Mouse (Mus musculus) embryonic facial prominence, embryonic 10.5 days (tissue): ENCODE data around the gene Parp3. TPM values are rescaled to one million over a fixed set of nuclear protein-coding genes. Genes with fewer than 3 reads are reported as not detected.
A peak's percentile ranks its signal among the peaks of the same experiment; 100 is the strongest.
"Not testable (repeated sequence)": the region's sequence is repeated elsewhere in the genome, so short reads cannot be mapped to it uniquely, and the experiment has no call there.

ENCODE experiments used
- DNase-seq: peaks from one replicate; pipeline ENCODE4 v3.0.0-alpha.2; 2017; ENCODE audit warnings: low spot score
- H3K27ac ChIP-seq: fragments of 300-500 bp; sonication (generic); replicated peaks from 2 replicates; pipeline ENCODE4 v1.5.1; 2016; ENCODE audit warnings: mild to moderate bottlenecking
- H3K27me3 ChIP-seq: fragments of 300-500 bp; sonication (generic); replicated peaks from 2 replicates; pipeline ENCODE4 v1.6.1; 2016; ENCODE audit warnings: low read depth, mild to moderate bottlenecking; ENCODE audit not compliant: poor library complexity, severe bottlenecking
- H3K36me3 ChIP-seq: fragments of 300-500 bp; sonication (generic); replicated peaks from 2 replicates; pipeline ENCODE4 v1.6.1; 2016; ENCODE audit warnings: mild to moderate bottlenecking, moderate library complexity
- H3K4me1 ChIP-seq: fragments of 300-500 bp; sonication (generic); 2 replicates; pipeline ENCODE4 v1.6.1; 2016
- H3K4me3 ChIP-seq: fragments of 300-500 bp; sonication (generic); 2 replicates; pipeline ENCODE4 v1.5.1; 2016; ENCODE audit warnings: mild to moderate bottlenecking, moderate library complexity
- H3K9me3 ChIP-seq: fragments of 300-500 bp; sonication (generic); 2 replicates; pipeline ENCODE4 v1.6.1; 2016; ENCODE audit warnings: mild to moderate bottlenecking
- WGBS: fragments of 180-500 bp; shearing (Covaris S2); methylation state at CpG from one replicate; pipeline ENCODE4 v1.1.7; 2016; 5-methylcytosine and 5-hydroxymethylcytosine counted together
- polyA plus RNA-seq: library from polyadenylated mRNA; unstranded; fragments of >200 nt; fragmentation: Nextera tagmentation; extraction: Ambion mirVana; gene quantifications from 2 replicates; pipeline ENCODE4 v1.2.1, GENCODE M21; 2016

The Parp3 gene
- polyA plus RNA-seq: 1.6 and 3.2 TPM in 2 replicates

GRCm38 (mm10) chr9:106476924-106477484, at the start of gene Parp3:
Parp3 (minus strand) TSS chr9:106476949.
- peak within 1 kb of the TSS; percentile 68 for H3K27ac ChIP-seq
- H3K4me1 ChIP-seq: peaks cover 58% of the 10 kb centered on the region
- peak; percentile 99 for DNase-seq
- no peaks in the 10 kb centered on the region; the same call in 1 of the 2 replicates for H3K27me3 ChIP-seq
- peaks cover 29% of the 10 kb centered on the region for H3K36me3 ChIP-seq
- peak within 1 kb of the TSS; percentile 81 for H3K4me3 ChIP-seq
- under 1% methylated on average over 41 of the region's 41 CpGs for WGBS
- H3K9me3 ChIP-seq: no peaks in the 10 kb centered on the region

GRCm38 (mm10) chr9:106519909-106520308, 43.2 kb upstream of the Parp3 start:
- Histone ChIP-seq H3K36me3 (no peaks in the 10 kb centered on the region), H3K27ac (no peak overlapping the region), H3K4me3 (no peak overlapping the region), H3K9me3 (no peaks in the 10 kb centered on the region), H3K4me1 (no peaks in the 10 kb centered on the region), H3K27me3 (no peaks in the 10 kb centered on the region)
- no peak for DNase-seq
- 83% methylated on average over 8 of the region's 8 CpGs for WGBS

- H3K36me3 ChIP-seq: no peaks in the 10 kb centered on the region
- no peak overlapping the region for H3K4me3 ChIP-seq
- no peaks in the 10 kb centered on the region for H3K4me1 ChIP-seq
- DNase-seq: no peak
- no peak overlapping the region for H3K27ac ChIP-seq
- H3K9me3 ChIP-seq: no peaks in the 10 kb centered on the region
- 77% methylated on average over 2 of the region's 2 CpGs for WGBS
- H3K27me3 ChIP-seq: no peaks in the 10 kb centered on the region
These were observed 42.7 kb upstream of the Parp3 start for GRCm38 (mm10) chr9:106519433-106519832.

GRCm38 (mm10) chr9:106514273-106514672, 37.5 kb upstream of the Parp3 start, which contains the start of gene Iqcf5:
Iqcf5 (plus strand) TSS chr9:106514573.
- 84% methylated on average over 4 of the region's 4 CpGs for WGBS
- Histone ChIP-seq H3K36me3 (no peaks in the 10 kb centered on the region), H3K9me3 (no peaks in the 10 kb centered on the region), H3K4me3 (no peak within 1 kb of the TSS), H3K27me3 (no peaks in the 10 kb centered on the region), H3K4me1 (no peaks in the 10 kb centered on the region), H3K27ac (no peak within 1 kb of the TSS)
- no peak for DNase-seq

- no peak overlapping the region for H3K27ac ChIP-seq
- no peaks in the 10 kb centered on the region for H3K9me3 ChIP-seq
- H3K36me3 ChIP-seq: no peaks in the 10 kb centered on the region
- H3K4me1 ChIP-seq: no peaks in the 10 kb centered on the region
- no peaks in the 10 kb centered on the region for H3K27me3 ChIP-seq
- DNase-seq: no peak
- no peak overlapping the region for H3K4me3 ChIP-seq
- WGBS: 78% methylated on average over 6 of the region's 6 CpGs
These were observed 36.8 kb upstream of the Parp3 start for GRCm38 (mm10) chr9:106513566-106513965.

- Histone ChIP-seq H3K36me3 (no peaks in the 10 kb centered on the region), H3K9me3 (no peaks in the 10 kb centered on the region), H3K27me3 (no peaks in the 10 kb centered on the region), H3K4me3 (no peak overlapping the region), H3K4me1 (no peaks in the 10 kb centered on the region), H3K27ac (no peak overlapping the region)
- 76% methylated on average over 13 of the region's 13 CpGs for WGBS
- no peak for DNase-seq
These were observed 36.1 kb upstream of the Parp3 start for GRCm38 (mm10) chr9:106512729-106513450.

GRCm38 (mm10) chr9:106509356-106509755, 32.6 kb upstream of the Parp3 start:
- H3K4me1 ChIP-seq: no peaks in the 10 kb centered on the region
- WGBS: 95% methylated on average over 10 of the region's 10 CpGs
- no peaks in the 10 kb centered on the region for H3K27me3 ChIP-seq
- no peaks in the 10 kb centered on the region for H3K36me3 ChIP-seq
- H3K9me3 ChIP-seq: no peaks in the 10 kb centered on the region
- H3K4me3 ChIP-seq: no peak overlapping the region
- H3K27ac ChIP-seq: no peak overlapping the region
- no peak for DNase-seq

GRCm38 (mm10) chr9:106504246-106504645, 27.5 kb upstream of the Parp3 start:
- Histone ChIP-seq H3K27ac (no peak overlapping the region), H3K4me3 (no peak overlapping the region), H3K9me3 (no peaks in the 10 kb centered on the region), H3K27me3 (no peaks in the 10 kb centered on the region), H3K4me1 (no peaks in the 10 kb centered on the region), H3K36me3 (no peaks in the 10 kb centered on the region)
- no peak for DNase-seq
- WGBS: 72% methylated on average over 6 of the region's 6 CpGs

- Histone ChIP-seq H3K4me1 (no peaks in the 10 kb centered on the region), H3K36me3 (no peaks in the 10 kb centered on the region), H3K4me3 (no peak overlapping the region), H3K27ac (no peak overlapping the region), H3K27me3 (no peaks in the 10 kb centered on the region), H3K9me3 (no peaks in the 10 kb centered on the region)
- 89% methylated on average over 22 of the region's 22 CpGs for WGBS
- DNase-seq: no peak
These were observed 25.1 kb upstream of the Parp3 start for GRCm38 (mm10) chr9:106501846-106502245.

GRCm38 (mm10) chr9:106499667-106500066, 22.9 kb upstream of the Parp3 start, which contains the start of gene Iqcf1:
Iqcf1 (plus strand) TSS chr9:106499967.
- Histone ChIP-seq H3K27ac (no peak within 1 kb of the TSS), H3K9me3 (no peaks in the 10 kb centered on the region), H3K4me3 (no peak within 1 kb of the TSS), H3K36me3 (no peaks in the 10 kb centered on the region), H3K4me1 (no peaks in the 10 kb centered on the region), H3K27me3 (no peaks in the 10 kb centered on the region)
- no peak for DNase-seq
- WGBS: 91% methylated on average over 6 of the region's 6 CpGs

GRCm38 (mm10) chr9:106487602-106488001, 10.9 kb upstream of the Parp3 start:
- H3K9me3 ChIP-seq, H3K4me3 ChIP-seq, H3K4me1 ChIP-seq, H3K27ac ChIP-seq, DNase-seq, H3K27me3 ChIP-seq: not testable (repeated sequence)
- H3K36me3 ChIP-seq: peaks cover 40% of the 10 kb centered on the region
- 82% methylated on average over 6 of the region's 6 CpGs for WGBS

GRCm38 (mm10) chr9:106485076-106485475, 8.3 kb upstream of the Parp3 start:
- Histone ChIP-seq H3K9me3 (no peaks in the 10 kb centered on the region), H3K27ac (no peak overlapping the region), H3K36me3 (peaks cover 63% of the 10 kb centered on the region), H3K4me3 (no peak overlapping the region), H3K27me3 (no peaks in the 10 kb centered on the region), H3K4me1 (no peaks in the 10 kb centered on the region)
- 92% methylated on average over 10 of the region's 10 CpGs for WGBS
- no peak for DNase-seq

GRCm38 (mm10) chr9:106483606-106484005, 6.9 kb upstream of the Parp3 start:
- 93% methylated on average over 17 of the region's 17 CpGs for WGBS

More at GRCm38 (mm10) chr9:106483606-106484005, 6.9 kb upstream of the Parp3 start:
- H3K27ac ChIP-seq: no peak overlapping the region
- no peak for DNase-seq
- H3K27me3 ChIP-seq: no peaks in the 10 kb centered on the region
- no peak overlapping the region for H3K4me3 ChIP-seq
- H3K9me3 ChIP-seq: no peaks in the 10 kb centered on the region
- peaks cover 73% of the 10 kb centered on the region for H3K36me3 ChIP-seq
- H3K4me1 ChIP-seq: no peaks in the 10 kb centered on the region
